Mouse (Mus musculus) embryo, embryonic 10.5 days (tissue): ENCODE data around the gene Epb41.
A peak's percentile ranks its signal among the peaks of the same experiment; 100 is the strongest.

Source experiments
- DNase-seq: peaks from one replicate; pipeline ENCODE4 v3.0.0-alpha.2; 2015; ENCODE audit warnings: low spot score

Gene Epb41

GRCm38 (mm10) chr4:132043726-132044125, 31.4 kb downstream of the Epb41 start:
- DNase-seq: no peak

DNA sequence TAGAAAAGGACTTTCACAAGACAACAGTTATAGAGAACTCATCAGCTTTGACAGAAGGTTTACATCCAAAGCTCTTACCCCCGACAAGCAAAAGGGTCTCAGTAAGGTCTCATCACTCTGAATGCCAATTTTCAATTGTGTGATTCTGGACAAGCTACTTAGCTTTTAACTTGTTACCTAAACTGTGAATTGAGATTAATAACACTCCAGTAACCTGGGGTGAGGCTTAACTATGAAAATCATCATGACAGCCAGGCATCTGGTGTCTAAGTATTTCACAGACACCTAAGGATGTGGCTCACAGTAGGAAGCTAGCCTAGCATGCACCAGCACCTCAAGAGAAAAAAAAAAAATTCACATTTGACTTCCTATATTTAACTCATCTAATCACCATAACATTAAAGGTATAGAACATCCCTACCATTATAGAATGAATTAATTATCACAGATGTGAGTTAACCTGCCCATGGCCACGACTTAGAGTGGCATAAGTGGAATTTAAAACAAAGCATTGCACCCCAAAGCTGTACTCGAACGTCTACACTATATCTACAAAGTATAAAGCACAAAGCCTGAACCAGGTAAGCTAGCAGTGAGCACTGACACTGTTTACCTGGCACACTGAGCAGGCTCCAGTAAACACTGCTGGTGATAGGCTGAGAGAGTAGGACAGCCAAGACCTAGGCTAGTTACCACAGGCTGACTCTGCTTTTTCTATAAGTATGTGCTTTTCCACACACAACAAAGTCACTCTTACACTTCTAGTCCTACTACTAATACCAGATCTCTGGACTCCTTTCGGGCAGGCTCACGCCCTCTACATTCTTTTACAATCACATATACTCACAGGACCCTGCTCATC, 33.4 kb downstream of the Epb41 start:
- no peak for DNase-seq

DNA sequence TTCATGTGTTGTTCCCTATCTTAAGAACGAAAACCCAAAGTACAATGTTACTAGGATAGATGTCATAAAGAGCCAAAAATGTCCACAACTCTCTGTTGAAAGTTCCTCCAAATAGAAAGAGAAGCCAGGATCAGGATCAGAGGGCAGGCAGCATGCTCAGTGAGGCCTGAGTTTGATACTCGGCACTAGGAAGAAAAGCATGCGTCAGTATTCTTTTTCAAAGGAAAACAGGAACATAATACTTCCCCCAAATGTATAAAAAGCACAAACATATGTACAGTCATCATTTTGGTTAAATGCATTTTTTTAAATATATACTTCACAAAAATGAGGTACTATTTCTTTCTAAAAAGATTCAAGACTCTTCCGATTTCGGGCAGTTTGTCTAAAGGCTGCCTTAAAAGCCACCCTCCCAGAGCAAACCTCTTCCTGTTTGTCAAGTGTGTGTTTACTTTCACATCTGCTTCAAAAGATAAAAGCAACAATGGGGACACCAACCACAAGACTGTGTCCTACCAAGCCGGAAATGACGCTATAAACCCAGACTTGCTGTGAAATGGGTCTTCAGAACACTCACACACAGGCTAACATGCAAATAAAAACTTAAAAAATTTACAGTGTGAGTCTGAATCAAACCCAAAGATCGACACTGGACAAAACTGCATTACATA, 35.0 kb downstream of the Epb41 start:
- no peak for DNase-seq

DNA sequence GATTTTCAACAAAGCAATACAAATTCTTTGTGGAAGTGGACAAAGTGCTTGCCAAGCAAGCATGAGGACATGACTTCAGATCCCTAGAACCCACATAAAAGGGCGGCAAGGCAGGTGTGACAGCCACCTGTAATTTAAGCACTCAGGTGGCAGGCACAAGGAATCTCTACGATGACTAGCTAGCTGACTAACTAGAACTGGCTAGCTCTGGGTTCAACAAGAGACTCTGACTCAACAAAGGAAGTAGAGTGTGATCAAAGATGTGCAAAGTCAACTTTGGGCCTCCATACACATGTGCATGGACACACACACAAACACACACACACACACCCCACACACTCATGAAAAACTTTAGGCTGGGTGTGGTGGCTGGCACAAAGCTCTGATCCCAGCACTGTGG, 35.6 kb downstream of the Epb41 start:
- DNase-seq: no peak

DNA sequence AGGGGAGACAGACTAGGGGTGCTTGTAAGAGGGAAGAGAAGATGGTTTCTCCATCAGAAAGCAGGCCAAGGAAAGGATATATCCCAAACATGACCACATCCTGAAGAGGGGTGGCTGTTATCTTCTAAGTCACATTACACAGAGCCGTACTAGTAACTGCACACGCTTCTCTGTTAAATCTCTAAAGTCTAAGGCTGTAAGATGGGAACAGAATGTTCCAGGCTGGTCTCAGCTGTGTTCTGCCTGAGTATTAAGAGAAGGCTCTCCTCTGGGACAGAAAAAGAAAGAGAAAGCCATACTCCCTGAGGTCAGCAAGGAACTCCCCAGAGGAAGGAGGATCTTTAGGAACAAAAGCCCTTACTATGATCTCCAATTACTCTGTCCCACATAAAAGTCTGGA, 36.3 kb downstream of the Epb41 start:
- no peak for DNase-seq

DNA sequence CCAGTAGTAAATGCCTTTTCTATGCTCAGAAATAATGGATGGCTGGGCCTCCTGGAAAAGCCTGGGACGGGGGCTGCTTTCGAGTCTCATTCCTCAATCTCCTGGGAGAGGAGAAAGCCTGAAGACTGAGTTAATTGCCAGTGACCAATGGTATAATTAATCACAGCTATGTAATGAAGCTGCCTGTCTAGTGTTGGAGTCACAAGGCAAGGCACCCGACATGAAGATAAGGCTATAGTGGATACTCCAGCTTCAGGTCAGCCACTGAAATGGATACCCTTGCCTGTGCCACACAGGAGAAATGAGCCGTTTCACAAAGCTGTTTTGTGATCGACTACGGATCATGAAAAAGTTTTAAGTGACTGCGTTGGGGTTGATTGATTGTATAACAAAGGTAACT, 37.1 kb downstream of the Epb41 start:
- peak; percentile 31 for DNase-seq

GRCm38 (mm10) chr4:132037137-132037536, 38.0 kb downstream of the Epb41 start:
- no peak for DNase-seq

- peak; percentile 50 for DNase-seq
Measured at GRCm38 (mm10) chr4:132034242-132034641, 40.9 kb downstream of the Epb41 start.

DNA sequence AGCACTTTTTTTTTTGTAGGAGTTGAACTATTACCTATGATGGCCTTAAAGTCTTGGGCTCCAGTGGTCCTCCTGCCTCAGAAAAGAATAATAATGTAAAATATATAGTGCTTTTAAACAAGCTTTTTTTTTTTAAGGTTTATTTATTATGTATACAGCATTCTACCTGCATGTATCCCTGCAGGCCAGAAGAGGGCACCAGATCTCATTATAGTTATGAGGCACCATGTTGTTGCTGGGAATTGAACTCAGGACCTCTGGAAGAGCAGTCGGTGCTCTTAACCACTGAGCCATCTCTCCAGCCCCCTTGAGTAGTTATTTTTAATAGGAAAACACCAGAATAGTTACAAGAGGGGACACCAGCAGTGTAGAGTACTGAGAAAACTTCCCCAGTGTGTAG, 41.9 kb downstream of the Epb41 start:
- DNase-seq: no peak

- peak; percentile 30 for DNase-seq
Measured at GRCm38 (mm10) chr4:132029851-132030741, 45.0 kb downstream of the Epb41 start.

DNA sequence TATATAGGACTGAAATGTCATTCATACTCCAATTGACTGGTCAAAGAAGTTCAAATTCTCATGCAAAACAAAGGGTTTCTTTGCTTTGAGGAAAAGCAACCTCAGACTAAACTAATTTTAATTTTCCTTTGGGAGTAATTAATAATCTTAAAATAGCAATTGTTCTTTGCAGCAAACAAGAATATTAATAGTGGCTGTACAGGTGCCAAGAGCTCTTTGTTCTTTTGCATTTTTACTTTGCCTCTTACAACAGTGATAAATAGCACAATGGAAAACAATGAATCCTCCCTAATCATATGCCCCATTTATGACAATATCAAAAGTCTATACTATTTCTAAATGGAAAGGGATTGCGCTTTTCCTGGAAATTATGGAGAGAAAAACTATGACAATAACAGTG, 47.3 kb downstream of the Epb41 start:
- no peak for DNase-seq

- DNase-seq: no peak
Measured at GRCm38 (mm10) chr4:132027167-132027566, 48.0 kb downstream of the Epb41 start.

DNA sequence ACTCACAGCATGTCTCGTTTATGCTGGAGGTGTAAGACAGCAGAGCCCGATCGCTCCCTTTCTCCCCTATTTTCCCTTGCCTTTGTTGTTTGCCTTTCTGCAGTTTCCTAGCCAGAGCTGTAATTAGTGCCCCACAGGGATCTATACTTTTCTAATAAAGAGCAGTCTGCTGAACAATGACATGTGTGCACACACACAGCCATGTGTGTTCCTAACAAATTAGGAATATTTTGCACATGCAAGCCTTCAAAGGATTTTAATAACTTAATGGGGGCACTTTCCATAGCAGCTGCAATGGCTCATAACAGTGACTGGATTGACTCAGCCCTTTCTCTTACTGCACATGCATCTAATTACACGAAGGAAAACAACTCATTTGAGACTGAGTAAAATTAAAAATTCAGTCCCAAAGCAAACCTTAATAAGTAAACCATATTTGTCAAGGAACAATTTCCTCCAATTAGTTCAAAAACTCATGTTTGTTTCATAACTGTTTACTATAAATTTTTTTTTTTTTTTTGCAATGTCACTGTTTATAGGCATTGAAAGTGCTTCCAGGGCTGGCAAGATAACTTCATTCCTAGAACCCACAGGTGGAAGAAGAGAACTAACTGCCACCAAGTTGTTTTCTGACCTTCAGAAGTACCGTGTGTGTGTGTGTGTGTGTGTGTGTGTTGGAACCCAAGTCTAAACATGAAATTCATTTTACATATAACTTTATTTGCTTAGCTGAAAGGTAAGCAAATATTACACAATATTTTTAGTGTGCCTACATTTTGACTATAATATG, 49.2 kb downstream of the Epb41 start:
- peak; percentile 9 for DNase-seq

- no peak for DNase-seq
Measured at GRCm38 (mm10) chr4:132025264-132025663, 49.9 kb downstream of the Epb41 start.

DNA sequence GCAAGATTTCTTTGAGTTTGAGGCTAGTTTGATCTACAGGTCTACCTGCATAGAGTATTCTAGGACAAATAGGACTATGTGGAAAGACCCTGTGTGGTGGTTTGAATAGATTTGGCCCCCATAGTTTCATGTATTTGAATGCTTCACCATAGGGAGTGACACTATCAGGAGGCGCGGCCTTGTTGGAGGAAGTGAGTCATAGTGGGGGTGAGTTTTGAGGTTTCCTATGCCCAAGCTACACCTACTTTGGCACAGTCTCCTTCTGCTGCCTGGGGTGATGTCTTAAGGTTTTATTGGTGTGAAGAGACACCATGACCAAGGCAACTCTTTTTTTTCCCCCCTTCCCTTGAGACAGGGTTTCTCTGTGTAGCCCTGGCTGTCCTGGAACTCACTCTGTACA, 51.3 kb downstream of the Epb41 start:
- DNase-seq: no peak

- no peak for DNase-seq
Measured at GRCm38 (mm10) chr4:132022639-132023038, 52.5 kb downstream of the Epb41 start.

DNA sequence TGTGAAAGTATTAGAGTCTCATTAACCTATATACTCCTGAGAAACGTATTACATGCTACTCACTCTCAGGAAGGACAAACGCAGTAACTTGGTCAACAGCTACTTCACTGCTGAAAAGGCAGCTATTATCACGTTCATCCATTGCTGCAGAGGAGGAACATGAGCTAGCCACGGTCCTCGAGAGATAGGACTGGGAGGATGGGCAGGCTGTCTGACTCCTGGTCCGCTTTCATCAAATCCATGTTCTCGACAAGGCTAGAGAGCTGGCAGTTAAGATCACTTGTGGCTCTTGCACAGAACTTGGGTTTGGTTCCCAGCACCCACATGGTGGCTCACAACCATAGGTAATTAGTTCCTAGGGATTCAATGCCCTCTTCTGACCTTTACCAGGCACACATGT, 53.2 kb downstream of the Epb41 start:
- no peak for DNase-seq

GRCm38 (mm10) chr4:132018547-132018946, 56.6 kb downstream of the Epb41 start:
- no peak for DNase-seq

- no peak for DNase-seq
Measured at GRCm38 (mm10) chr4:132015374-132015773, 59.7 kb downstream of the Epb41 start.

GRCm38 (mm10) chr4:132011619-132012018, 63.5 kb downstream of the Epb41 start:
- peak; percentile 14 for DNase-seq

DNA sequence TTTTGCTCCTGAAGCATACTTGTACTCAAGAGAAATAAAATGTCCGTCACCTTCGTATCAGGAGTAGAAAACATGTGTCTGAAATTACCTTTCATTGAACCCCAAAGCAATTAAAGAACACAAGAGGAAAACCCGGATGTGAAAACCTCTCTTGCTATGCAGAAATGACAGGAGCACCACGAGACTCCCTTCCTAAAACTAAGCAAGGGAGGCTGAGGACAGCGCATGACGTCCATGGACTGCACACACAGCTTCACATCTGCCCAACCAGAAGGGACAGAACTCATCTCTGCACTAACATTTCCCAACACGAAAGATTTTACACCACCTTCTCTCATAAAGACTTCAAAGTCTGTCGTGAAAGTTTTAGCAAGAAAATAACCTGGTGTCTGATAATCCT, 64.7 kb downstream of the Epb41 start:
- no peak for DNase-seq

DNA sequence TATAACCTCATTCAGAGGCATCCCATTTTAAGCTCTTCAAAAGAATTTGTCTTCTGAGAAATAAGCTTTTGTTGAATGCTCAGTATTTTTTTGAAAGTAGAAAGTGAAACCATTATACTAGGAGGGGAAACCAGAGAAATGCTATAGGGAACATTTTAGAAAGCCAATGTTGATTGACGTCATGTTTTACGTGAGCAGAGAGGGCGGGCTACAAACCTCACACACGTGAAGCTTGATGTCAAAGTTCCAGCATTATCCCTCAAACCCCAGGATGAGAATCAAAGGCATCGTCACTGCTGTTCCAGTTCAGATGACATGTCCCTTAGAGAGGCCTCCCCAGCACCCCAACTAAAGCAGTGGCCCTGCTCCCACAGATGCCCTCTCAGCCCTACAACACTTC, 66.9 kb downstream of the Epb41 start:
- DNase-seq: no peak
